Mouse (Mus musculus) brown adipose tissue, adult 24 weeks (tissue): Measurements from ENCODE around the gene Kctd4. TPM values are rescaled to one million over a fixed set of nuclear protein-coding genes. Genes with fewer than 3 reads are reported as not detected.
A peak's percentile ranks its signal among the peaks of the same experiment; 100 is the strongest.

Experiments
- H3K27ac ChIP-seq: fragments of 200-500 bp; replicated peaks from 2 replicates; pipeline ENCODE4 v1.5.1; 2012; ENCODE audit warnings: low read depth, mild to moderate bottlenecking, low read length
- H3K4me1 ChIP-seq: fragments of 200-500 bp; 2 replicates; pipeline ENCODE4 v1.6.1; 2012; ENCODE audit warnings: low read length, mixed read lengths; ENCODE audit not compliant: control insufficient read depth, insufficient read depth, insufficient read length
- H3K4me3 ChIP-seq: fragments of 200-500 bp; 2 replicates; pipeline ENCODE4 v1.5.1; 2012; ENCODE audit warnings: low read depth, mild to moderate bottlenecking, low read length, moderate library complexity; ENCODE audit not compliant: insufficient read depth
- polyA plus RNA-seq: library from polyadenylated mRNA; stranded (reverse); fragments of >200 nt; gene quantifications from 2 replicates; pipeline ENCODE4 v1.2.4, GENCODE M21; 2012; ENCODE audit not compliant: missing spikeins, insufficient read depth, insufficient read length

The Kctd4 gene
- polyA plus RNA-seq, 1 experiment: not detected

GRCm38 (mm10) chr14:75964433-75964832 is 9.6 kb downstream of the Kctd4 start:
- H3K27ac ChIP-seq: no peak overlapping the region

GRCm38 (mm10) chr14:75967291-75967690 is 12.5 kb downstream of the Kctd4 start:
- Histone ChIP-seq H3K27ac (no peak overlapping the region), H3K4me1 (no peaks in the 10 kb centered on the region; the same call in 1 of the 2 replicates), H3K4me3 (no peak overlapping the region)

More at GRCm38 (mm10) chr14:75964433-75964832, 9.6 kb downstream of the Kctd4 start:
- Histone ChIP-seq H3K4me3 (no peak overlapping the region), H3K4me1 (no peaks in the 10 kb centered on the region; the same call in 1 of the 2 replicates)

GRCm38 (mm10) chr14:75976107-75976506 is 21.3 kb downstream of the Kctd4 start:
- Histone ChIP-seq H3K4me1 (no peaks in the 10 kb centered on the region), H3K4me3 (no peak overlapping the region), H3K27ac (no peak overlapping the region)

DNA sequence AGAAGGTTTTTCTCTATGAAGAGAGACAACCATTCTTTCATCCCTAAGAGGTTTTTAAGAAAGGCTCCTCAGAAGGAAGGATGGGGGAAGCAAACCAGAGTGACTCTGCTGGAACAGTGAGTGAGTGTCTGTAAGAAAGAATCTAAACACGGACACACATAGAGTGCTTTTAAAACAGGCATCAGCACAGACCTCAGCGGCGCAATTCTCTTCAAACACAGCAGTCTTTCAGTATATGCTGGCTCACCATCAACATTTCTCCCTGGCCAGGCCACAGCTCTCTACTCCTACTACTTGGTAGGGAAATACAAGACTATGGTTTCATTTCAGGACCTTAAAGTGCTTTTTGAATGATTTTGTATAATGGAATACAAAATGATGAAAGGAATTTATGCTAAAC is 26.4 kb downstream of the Kctd4 start:
- no peak overlapping the region for H3K4me3 ChIP-seq
- H3K27ac ChIP-seq: no peak overlapping the region
- peaks cover 3% of the 10 kb centered on the region; the same call in 1 of the 2 replicates for H3K4me1 ChIP-seq

- no peak overlapping the region for H3K27ac ChIP-seq
- H3K4me1 ChIP-seq: peaks cover 3% of the 10 kb centered on the region; the same call in 1 of the 2 replicates
- no peak overlapping the region for H3K4me3 ChIP-seq
Observed at GRCm38 (mm10) chr14:75983891-75984290, 29.1 kb downstream of the Kctd4 start.

- H3K4me3 ChIP-seq: no peak overlapping the region
- H3K27ac ChIP-seq: no peak overlapping the region
- H3K4me1 ChIP-seq: peaks cover 3% of the 10 kb centered on the region; the same call in 1 of the 2 replicates
Observed at GRCm38 (mm10) chr14:75985112-75985511, 30.3 kb downstream of the Kctd4 start.

GRCm38 (mm10) chr14:75986878-75987483 is 32.2 kb downstream of the Kctd4 start:
- Histone ChIP-seq H3K27ac (no peak overlapping the region), H3K4me3 (no peak overlapping the region)

GRCm38 (mm10) chr14:75989168-75989567 is 34.4 kb downstream of the Kctd4 start:
- no peak overlapping the region for H3K27ac ChIP-seq
- H3K4me1 ChIP-seq: peaks cover 3% of the 10 kb centered on the region; the same call in 1 of the 2 replicates
- H3K4me3 ChIP-seq: no peak overlapping the region

More at GRCm38 (mm10) chr14:75986878-75987483, 32.2 kb downstream of the Kctd4 start:
- peaks cover 3% of the 10 kb centered on the region; the same call in 1 of the 2 replicates for H3K4me1 ChIP-seq

DNA sequence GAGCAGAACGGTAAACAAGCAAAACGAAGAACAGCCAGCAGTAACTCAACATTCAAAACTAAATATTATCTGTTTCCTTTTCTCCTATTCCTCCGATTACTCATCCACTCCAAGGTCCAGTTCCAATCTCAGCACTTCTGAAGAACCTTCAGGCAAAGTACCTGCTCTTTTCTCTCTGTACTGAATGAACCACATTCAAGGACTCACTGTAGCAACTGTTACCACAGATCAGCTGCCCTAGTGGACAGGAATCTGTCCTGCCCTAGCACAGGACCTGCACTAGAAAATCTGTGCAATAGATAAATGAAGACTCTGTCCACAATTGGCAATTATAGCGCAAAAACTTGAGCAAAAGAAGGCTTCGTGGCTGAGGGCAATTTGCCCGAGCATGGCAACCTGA is 36.1 kb downstream of the Kctd4 start:
- no peak overlapping the region for H3K4me3 ChIP-seq
- no peaks in the 10 kb centered on the region for H3K4me1 ChIP-seq
- H3K27ac ChIP-seq: no peak overlapping the region

DNA sequence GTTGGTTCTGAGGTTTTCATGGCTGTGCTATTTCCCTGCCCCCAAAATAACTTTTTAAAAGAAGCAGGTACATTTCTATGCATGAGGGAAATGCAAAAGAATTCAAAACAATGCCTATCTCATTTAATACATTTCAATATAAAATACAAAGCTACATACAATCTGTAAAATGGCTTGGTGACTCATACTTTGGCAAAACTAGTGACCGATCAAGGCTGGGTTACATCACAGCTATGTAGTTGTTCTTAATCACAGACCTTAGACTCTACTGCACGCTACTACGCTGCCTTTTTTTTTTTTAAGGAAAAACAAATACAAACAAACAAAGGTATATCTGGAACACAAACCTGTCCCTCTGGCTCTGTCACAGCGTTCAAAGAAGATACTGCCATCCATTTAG is 37.6 kb downstream of the Kctd4 start:
- no peak overlapping the region for H3K27ac ChIP-seq
- H3K4me3 ChIP-seq: no peak overlapping the region
- H3K4me1 ChIP-seq: no peaks in the 10 kb centered on the region

- no peaks in the 10 kb centered on the region for H3K4me1 ChIP-seq
- no peak overlapping the region for H3K27ac ChIP-seq
- H3K4me3 ChIP-seq: no peak overlapping the region
Observed at GRCm38 (mm10) chr14:75998082-75998481, 43.3 kb downstream of the Kctd4 start.

- H3K4me1 ChIP-seq: no peaks in the 10 kb centered on the region
Observed at GRCm38 (mm10) chr14:76001781-76002180, 47.0 kb downstream of the Kctd4 start.

DNA sequence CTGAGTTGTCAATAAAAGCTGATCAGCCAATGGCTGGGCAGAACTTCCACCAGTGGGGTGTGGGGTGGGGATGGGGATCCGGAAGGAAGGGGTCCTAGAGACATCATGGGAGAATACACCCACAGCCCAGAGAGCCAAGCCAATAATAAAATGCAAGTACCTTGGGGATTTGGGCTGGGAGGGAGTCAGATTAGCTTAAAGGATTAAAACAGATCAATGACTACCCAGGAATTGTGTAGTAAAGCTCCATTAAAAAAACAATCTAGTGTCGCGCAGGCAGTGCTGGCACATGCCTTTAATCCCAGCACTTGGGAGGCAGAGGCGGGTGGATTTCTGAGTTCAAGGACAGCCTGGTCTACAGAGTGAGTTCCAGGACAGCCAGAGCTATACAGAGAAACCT is 50.2 kb downstream of the Kctd4 start:
- H3K4me1 ChIP-seq: peaks cover 6% of the 10 kb centered on the region; the same call in 1 of the 2 replicates
- no peak overlapping the region for H3K27ac ChIP-seq
- H3K4me3 ChIP-seq: no peak overlapping the region

More at GRCm38 (mm10) chr14:76001781-76002180, 47.0 kb downstream of the Kctd4 start:
- H3K27ac ChIP-seq: no peak overlapping the region
- no peak overlapping the region for H3K4me3 ChIP-seq

DNA sequence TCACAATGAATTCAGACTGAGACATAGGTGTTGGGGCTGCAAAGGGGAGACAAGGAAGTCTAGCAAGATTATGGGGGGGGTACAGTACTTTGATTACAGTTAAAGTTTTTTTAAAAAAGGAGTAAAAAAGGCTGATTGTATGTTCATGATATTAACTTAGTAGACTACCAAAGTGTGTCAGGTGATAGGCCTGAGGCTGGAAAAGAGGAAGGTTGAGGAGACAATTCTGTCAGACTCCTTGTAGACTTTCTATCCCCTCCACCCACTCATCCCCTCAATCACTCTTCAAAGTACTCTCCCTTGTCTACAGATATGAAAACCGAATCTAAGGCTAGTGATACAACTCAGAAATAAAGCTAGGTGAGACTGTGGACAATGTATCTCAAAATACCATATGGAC is 53.4 kb downstream of the Kctd4 start:
- H3K4me1 ChIP-seq: peaks cover 6% of the 10 kb centered on the region; the same call in 1 of the 2 replicates
- no peak overlapping the region for H3K27ac ChIP-seq

DNA sequence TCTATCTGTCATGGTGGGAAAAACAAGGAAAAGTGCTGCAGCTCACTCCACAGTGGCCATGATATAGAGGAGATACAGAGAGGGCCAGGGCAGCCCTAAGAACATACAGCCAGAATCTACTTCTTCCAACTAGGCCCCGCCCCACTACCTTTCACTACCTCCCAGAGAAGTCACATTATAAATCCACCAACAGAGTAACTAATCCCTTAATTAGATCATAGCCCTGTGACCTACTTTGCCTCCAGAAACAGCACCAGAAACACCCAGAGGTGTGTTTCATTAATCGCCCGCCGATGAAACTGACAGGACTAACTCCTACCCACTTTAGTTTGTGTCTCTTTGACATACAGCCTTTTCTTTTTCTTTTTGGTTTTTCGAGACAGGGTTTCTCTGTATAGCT is 54.4 kb downstream of the Kctd4 start:
- Histone ChIP-seq H3K4me1 (peaks cover 6% of the 10 kb centered on the region; the same call in 1 of the 2 replicates), H3K4me3 (0 out of 2 replicates have a peak overlapping the region, but pooled peaks have one; percentile 84), H3K27ac (no peak overlapping the region)

More for the DNA sequence above, 53.4 kb downstream of the Kctd4 start:
- no peak overlapping the region for H3K4me3 ChIP-seq
